Mouse (Mus musculus) CH12.LX (cell line): ENCODE data around the gene Tmtc1. TPM values are rescaled to one million over a fixed set of nuclear protein-coding genes. Genes with fewer than 3 reads are reported as not detected.

Experiments
- DNase-seq: peaks from one replicate; pipeline ENCODE4 v3.0.0-alpha.2; 2013; ENCODE audit errors: extremely low read depth
- H3K27ac ChIP-seq: 2 replicates; pipeline ENCODE4 v1.5.1; 2012; ENCODE audit warnings: low read depth, mild to moderate bottlenecking, control low read depth, moderate library complexity; ENCODE audit not compliant: insufficient read depth
- H3K27me3 ChIP-seq: replicated peaks from 2 replicates; pipeline ENCODE3; 2012; ENCODE audit warnings: inconsistent platforms
- H3K36me3 ChIP-seq, 2 experiments: replicated peaks in 1 of 2; 2 replicates each; pipeline versions ENCODE3 to v1.6.1; 2012; ENCODE audit warnings: inconsistent platforms in 1 of 2, low read length in 1 of 2, mild to moderate bottlenecking in 1 of 2, mixed read lengths in 1 of 2, moderate library complexity in 1 of 2; ENCODE audit not compliant: control insufficient read depth in 1 of 2, insufficient read depth in 1 of 2
- H3K4me1 ChIP-seq, 2 experiments: 2 replicates each; pipeline ENCODE4 v1.6.1; 2012; ENCODE audit warnings: inconsistent platforms in 1 of 2, moderate library complexity in 1 of 2; ENCODE audit not compliant: insufficient read depth in 2 of 2, control insufficient read depth in 1 of 2
- H3K4me2 ChIP-seq: 2 replicates; pipeline ENCODE4 v1.6.1; 2012; ENCODE audit warnings: low read depth, mild to moderate bottlenecking, control low read depth; ENCODE audit not compliant: poor library complexity, insufficient read depth, severe bottlenecking
- H3K4me3 ChIP-seq, 3 experiments: fragments of 150-350 bp in 1 of 3; sonication (generic) in 1 of 3; replicated peaks in 1 of 3; 2 replicates each; pipeline versions ENCODE3 to v1.5.1; 2011 to 2012; ENCODE audit warnings: low read depth in 2 of 3, low read length in 2 of 3, mild to moderate bottlenecking in 2 of 3, moderate library complexity in 2 of 3, control low read depth in 1 of 3, improper control_type of control experiment in 1 of 3, inconsistent platforms in 1 of 3, mixed read lengths in 1 of 3; ENCODE audit not compliant: poor library complexity in 1 of 3
- H3K79me2 ChIP-seq: replicated peaks from 2 replicates; pipeline ENCODE4 v1.6.1; 2012; ENCODE audit warnings: mild to moderate bottlenecking, moderate library complexity; ENCODE audit not compliant: control insufficient read depth, poor library complexity, insufficient read depth, severe bottlenecking; ENCODE audit errors: extremely low read depth
- H3K9ac ChIP-seq: 2 replicates; pipeline ENCODE4 v1.6.1; 2012; ENCODE audit warnings: low read depth, mild to moderate bottlenecking, control low read depth, moderate library complexity; ENCODE audit not compliant: insufficient read depth
- H3K9me3 ChIP-seq: replicated peaks from 2 replicates; pipeline ENCODE3; 2012; ENCODE audit warnings: low read length, inconsistent platforms, mixed read lengths
- CHD1 ChIP-seq: IDR thresholded peaks from 2 replicates; pipeline ENCODE4 v1.6.1; 2012; ENCODE audit warnings: low read depth, low read length, improper control_type of control experiment, inconsistent platforms
- E2F4 ChIP-seq: IDR thresholded peaks from 2 replicates; pipeline ENCODE4 v1.6.1; 2011; ENCODE audit warnings: low read depth, low read length, improper control_type of control experiment; ENCODE audit not compliant: insufficient replicate concordance
- ELF1 ChIP-seq: IDR thresholded peaks from 2 replicates; pipeline ENCODE4 v1.6.1; 2014; ENCODE audit warnings: low read depth, mild to moderate bottlenecking, inconsistent platforms, low read length, improper control_type of control experiment
- EP300 ChIP-seq: IDR thresholded peaks from 2 replicates; pipeline ENCODE4 v1.6.1; 2011; ENCODE audit warnings: low read length, improper control_type of control experiment
- ETS1 ChIP-seq: conservative IDR thresholded peaks from 2 replicates; pipeline ENCODE4 v1.6.1; 2012; ENCODE audit warnings: low read depth, mild to moderate bottlenecking, inconsistent platforms, low read length, improper control_type of control experiment, moderate library complexity
- IRF4 ChIP-seq: IDR thresholded peaks from 2 replicates; pipeline ENCODE4 v1.6.1; 2014; ENCODE audit warnings: low read depth, mild to moderate bottlenecking, inconsistent platforms, low read length, improper control_type of control experiment
- JUN ChIP-seq: IDR thresholded peaks from 2 replicates; pipeline ENCODE4 v1.6.1; 2011; ENCODE audit warnings: low read depth, mild to moderate bottlenecking, low read length, improper control_type of control experiment, moderate library complexity; ENCODE audit not compliant: insufficient read depth
- JUND ChIP-seq: conservative IDR thresholded peaks from 2 replicates; pipeline ENCODE4 v1.6.1; 2011; ENCODE audit warnings: low read depth, low read length, improper control_type of control experiment
- MAFK ChIP-seq: IDR thresholded peaks from 2 replicates; pipeline ENCODE4 v1.6.1; 2011; ENCODE audit warnings: low read length, improper control_type of control experiment; ENCODE audit not compliant: insufficient replicate concordance
- MAX ChIP-seq: IDR thresholded peaks from 2 replicates; pipeline ENCODE4 v1.6.1; 2011; ENCODE audit warnings: low read length, improper control_type of control experiment
- MAZ ChIP-seq: IDR thresholded peaks from 2 replicates; pipeline ENCODE4 v1.6.1; 2012; ENCODE audit warnings: low read depth, mild to moderate bottlenecking, inconsistent platforms, low read length, improper control_type of control experiment, moderate library complexity
- MXI1 ChIP-seq: IDR thresholded peaks from 2 replicates; pipeline ENCODE4 v1.6.1; 2011; ENCODE audit warnings: mild to moderate bottlenecking, low read depth, low read length, improper control_type of control experiment
- MYC ChIP-seq: IDR thresholded peaks from 2 replicates; pipeline ENCODE4 v1.6.1; 2011; ENCODE audit warnings: low read depth, mild to moderate bottlenecking, improper control_type of control experiment, low read length
- NELFE ChIP-seq: IDR thresholded peaks from 2 replicates; pipeline ENCODE4 v1.6.1; 2011; ENCODE audit warnings: low read depth, low read length, improper control_type of control experiment
- POLR2A ChIP-seq: IDR thresholded peaks from 2 replicates; pipeline ENCODE4 v1.6.1; 2011; ENCODE audit warnings: low read depth, mild to moderate bottlenecking, improper control_type of control experiment, low read length
- RCOR1 ChIP-seq: conservative IDR thresholded peaks from 2 replicates; pipeline ENCODE4 v1.6.1; 2012; ENCODE audit warnings: low read depth, mild to moderate bottlenecking, inconsistent platforms, low read length, improper control_type of control experiment
- SIN3A ChIP-seq: IDR thresholded peaks from 2 replicates; pipeline ENCODE4 v1.6.1; 2012; ENCODE audit warnings: low read length, improper control_type of control experiment, inconsistent platforms
- SMC3 ChIP-seq: IDR thresholded peaks from 2 replicates; pipeline ENCODE4 v1.6.1; 2011; ENCODE audit warnings: low read depth, low read length, improper control_type of control experiment
- TCF12 ChIP-seq: IDR thresholded peaks from 2 replicates; pipeline ENCODE4 v1.6.1; 2014; ENCODE audit warnings: low read depth, mild to moderate bottlenecking, inconsistent platforms, low read length, improper control_type of control experiment
- UBTF ChIP-seq: IDR thresholded peaks from 2 replicates; pipeline ENCODE4 v1.6.1; 2012; ENCODE audit warnings: low read depth, mild to moderate bottlenecking, inconsistent platforms, low read length, improper control_type of control experiment, moderate library complexity
- ZC3H11A ChIP-seq: IDR thresholded peaks from 2 replicates; pipeline ENCODE4 v1.6.1; 2012; ENCODE audit warnings: low read depth, mild to moderate bottlenecking, inconsistent platforms, low read length, improper control_type of control experiment
- ZKSCAN1 ChIP-seq: IDR thresholded peaks from 2 replicates; pipeline ENCODE4 v1.6.1; 2012; ENCODE audit warnings: low read depth, inconsistent platforms, low read length, improper control_type of control experiment, borderline replicate concordance
- ZMIZ1 ChIP-seq: IDR thresholded peaks from 2 replicates; pipeline ENCODE4 v1.6.1; 2012; ENCODE audit warnings: low read depth, mild to moderate bottlenecking, inconsistent platforms, low read length, improper control_type of control experiment
- dilution Hi-C: fragments of 300-500 bp; cut with MboI; formaldehyde crosslinking; loops from 2 replicates; pipeline ENCODE4 v1.14.3; 2020; ENCODE audit warnings: low sequenced_read_pairs; ENCODE audit not compliant: extremely low pct_unique_long_range_greater_than_20kb, extremely low pct_ligation_motif_present
- in situ Hi-C: fragments of 300-500 bp; cut with MboI; formaldehyde crosslinking; loops from 3 replicates; pipeline ENCODE4 v1.14.3; 2019; ENCODE audit warnings: low sequenced_read_pairs, low pct_ligation_motif_present, low pct_unique_long_range_greater_than_20kb, mixed read lengths
- polyA plus RNA-seq: library from polyadenylated mRNA; unstranded; fragments of >175 nt; gene quantifications from 2 replicates; pipeline ENCODE4 v1.2.1, GENCODE M21; 2012; ENCODE audit warnings: low read depth; ENCODE audit not compliant: insufficient read length
- total RNA-seq, 2 experiments: library from RNA; depleted of rRNA; stranded (reverse); fragments of 300-350 nt in 1 of 2; fragments of >200 nt in 1 of 2; gene quantifications; 2 replicates each; pipeline ENCODE4 v1.2.3; 2012 to 2014

The Tmtc1 gene
- total and polyA plus RNA-seq, 3 experiments = 0.03 to 0.13 (median 0.04) TPM

- TF ChIP-seq ZKSCAN1 (no peak), ZC3H11A (no peak), MAX (no peak), JUND (no peak), MXI1 (no peak), UBTF (no peak), IRF4 (no peak), POLR2A (no peak), E2F4 (no peak)
- Histone ChIP-seq H3K27ac (no peak overlapping the region), H3K4me1 (peaks cover 0 to 14% of the 10 kb centered on the region in 2 experiments; a peak in 2 of 4 replicates), H3K36me3 (no peaks in the 10 kb centered on the region), H3K79me2 (no peaks in the 10 kb centered on the region), H3K4me3 (no peak overlapping the region), H3K4me2 (no peak overlapping the region), H3K9ac (no peak overlapping the region), H3K27me3 (no peaks in the 10 kb centered on the region), H3K9me3 (no peaks in the 10 kb centered on the region)
- no peak for DNase-seq
- in situ Hi-C loops = no loop called here
- dilution Hi-C loops = no loop called here
These were observed 188.7 kb downstream of the Tmtc1 start for GRCm38 (mm10) chr6:148255395-148256053.

GRCm38 (mm10) chr6:148249221-148249620 is 195.0 kb downstream of the Tmtc1 start:
- Histone ChIP-seq H3K27me3 (no peaks in the 10 kb centered on the region), H3K9me3 (no peaks in the 10 kb centered on the region), H3K9ac (no peak overlapping the region), H3K4me3 (no peak overlapping the region), H3K4me2 (no peak overlapping the region), H3K27ac (no peak overlapping the region), H3K36me3 (no peaks in the 10 kb centered on the region), H3K4me1 (peaks cover 0 to 14% of the 10 kb centered on the region in 2 experiments; a peak in 2 of 4 replicates), H3K79me2 (no peaks in the 10 kb centered on the region)
- TF ChIP-seq CHD1 = no peak
- no peak for TF ChIP-seq MAFK
- TF ChIP-seq SIN3A = no peak
- no peak for TF ChIP-seq RCOR1
- no peak for TF ChIP-seq ELF1
- no peak for TF ChIP-seq ZMIZ1
- TF ChIP-seq MYC = no peak
- TF ChIP-seq ETS1 = no peak
- TF ChIP-seq ZKSCAN1 = no peak
- TF ChIP-seq MAZ = no peak
- no peak for TF ChIP-seq TCF12
- TF ChIP-seq SMC3 = no peak
- TF ChIP-seq EP300 = no peak
- no peak for TF ChIP-seq MXI1
- no peak for TF ChIP-seq NELFE
- no peak for TF ChIP-seq JUN
- no peak for TF ChIP-seq IRF4
- dilution Hi-C loops = no loop called here
- no peak for DNase-seq
- in situ Hi-C loops = no loop called here
